ENCODE assay signal across 9 mouse cellular contexts in genomic region chr13:21223242-21223655, GRCm38 (mm10). TPM values are rescaled to one million over a fixed set of nuclear protein-coding genes. Genes with fewer than 3 reads are reported as not detected.
DNase-seq lines count a peak whose midpoint lies in the region; ATAC-seq lines count a peak whose summit lies in the region.
"Had no signal": no experiment of that assay in that cellular context is flagged by ENCODE, and none has a peak within 500 bp of the region (broad histone marks: within the 10 kb centered on the region; RNA-seq: fewer than 3 reads in every experiment).

No protein-coding gene starts in this region.

- peak; percentile 32 to 40 for DNase-seq in cerebellum, postnatal 10 days
- DNase-seq in ES-CJ7 (ENCODE audit: low read depth, low spot score): peak; percentile 53
- no peak for DNase-seq in urinary bladder, adult 18-20 months (ENCODE audit: low spot score in 2 of 2)
- no peak for DNase-seq in gastrocnemius, postnatal 36 days

- no peak overlapping the region for H3K27ac ChIP-seq in kidney, embryonic 16.5 days (ENCODE audit: low read length)
- H3K27ac ChIP-seq in midbrain, embryonic 15.5 days: no peak overlapping the region

- H3K4me1 ChIP-seq in kidney, embryonic 16.5 days (ENCODE audit: insufficient read depth, low read length): peaks cover 6% of the 10 kb centered on the region
- peaks cover 16% of the 10 kb centered on the region for H3K4me1 ChIP-seq in midbrain, embryonic 15.5 days

- intact Hi-C loops in gastrocnemius, postnatal 36 days (cut with DNase I): no loop called here

- no peaks in the 10 kb centered on the region for H3K27me3 ChIP-seq in kidney, embryonic 16.5 days (ENCODE audit: insufficient read depth, low read length)
- peaks cover 3% of the 10 kb centered on the region; the same call in 1 of the 2 replicates for H3K27me3 ChIP-seq in midbrain, embryonic 15.5 days (replicated peaks)

- H3K9me3 ChIP-seq in kidney, embryonic 16.5 days (ENCODE audit: low read length): no peaks in the 10 kb centered on the region
- H3K9me3 ChIP-seq in midbrain, embryonic 15.5 days: no peaks in the 10 kb centered on the region
- H3K9me3 ChIP-seq: G1E had no signal

- H3K4me3 ChIP-seq in kidney, embryonic 16.5 days (ENCODE audit: low read length): peak overlapping the region; percentile 65
- peak overlapping the region; percentile 59 for H3K4me3 ChIP-seq in midbrain, embryonic 15.5 days

- H3K9ac ChIP-seq in kidney, embryonic 16.5 days (replicated peaks; ENCODE audit: low read length): peak overlapping the region; percentile 73
- H3K9ac ChIP-seq in midbrain, embryonic 15.5 days: peak overlapping the region; percentile 32; the same call in 1 of the 2 replicates

- ATAC-seq in cerebellum, adult (ENCODE audit: insufficient number of reproducible peaks, low FRiP score, low TSS enrichment): no peak
- ATAC-seq in erythroblast, adult 5-6 weeks (replicated peaks; ENCODE audit: low FRiP score, poor library complexity, severe bottlenecking): 0 out of 2 replicates have a peak, but pooled peaks have one; percentile 48
- ATAC-seq in kidney, embryonic 16.5 days (ENCODE audit: low FRiP score, low TSS enrichment): 0 out of 2 replicates have a peak, but pooled peaks have one; percentile 18
- ATAC-seq in midbrain, embryonic 15.5 days (replicated peaks): no peak

- no peaks in the 10 kb centered on the region for H3K36me3 ChIP-seq in kidney, embryonic 16.5 days (ENCODE audit: insufficient read depth, low read length)
- no peaks in the 10 kb centered on the region for H3K36me3 ChIP-seq in midbrain, embryonic 15.5 days (replicated peaks)
- H3K36me3 ChIP-seq: G1E had no signal

- peak overlapping the region; percentile 62 for H3K4me2 ChIP-seq in kidney, embryonic 16.5 days (replicated peaks; ENCODE audit: low read depth, low read length)
- peak overlapping the region; percentile 58 for H3K4me2 ChIP-seq in midbrain, embryonic 15.5 days

- WGBS in kidney, embryonic 16.5 days: 2% methylated on average over 10 of the region's 10 CpGs
- WGBS in midbrain, embryonic 15.5 days: 3% methylated on average over 10 of the region's 10 CpGs

RNA-seq across cellular contexts. Expression of gene Trim27, which starts 44.0 kb away (rescaled TPM):
- total RNA-seq in erythroblast, adult 5-6 weeks (2015; ENCODE audit: low replicate concordance): 11.9 and 18.4 TPM in 2 replicates
- total RNA-seq in erythroblast, adult 5-6 weeks (2017; ENCODE audit: low replicate concordance): 37.4 and 42.5 TPM in 2 replicates
- 130 and 131 TPM in 2 replicates for polyA plus RNA-seq in kidney, embryonic 16.5 days (2015; fragmentation: Nextera tagmentation; extraction: Ambion mirVana)
- polyA plus RNA-seq in midbrain, embryonic 15.5 days (2015; fragmentation: Nextera tagmentation; extraction: Ambion mirVana): 81.0 and 89.9 TPM in 2 replicates
- 10 to 100 TPM; 19.8 to 20.7 TPM for total RNA-seq in gastrocnemius, postnatal 36 days (2021)

Comparison
In these comparisons a context has a peak if more than half of its experiments do, and no peak if none do; other contexts are left out.
1. DNase-seq: peak in cerebellum, postnatal 10 days (2 of 2) and ES-CJ7 (single experiment); none in urinary bladder, adult 18-20 months (0 of 2) and gastrocnemius, postnatal 36 days (0 of 2).
2. ATAC-seq: peak in erythroblast, adult 5-6 weeks (single experiment) and kidney, embryonic 16.5 days (single experiment); none in cerebellum, adult (single experiment) and midbrain, embryonic 15.5 days (single experiment).